10 mouse cellular contexts compared by ENCODE assay signal in genomic region chr4:148872783-148873182, GRCm38 (mm10).
DNase-seq lines count a peak whose midpoint lies in the region; ATAC-seq and TF ChIP-seq lines count a peak whose summit lies in the region.
"Had no signal": no experiment of that assay in that cellular context is flagged by ENCODE, and none has a peak within 500 bp of the region (broad histone marks: within the 10 kb centered on the region; RNA-seq: fewer than 3 reads in every experiment).

No protein-coding gene starts in this region.

- TF ChIP-seq CTCF in heart, postnatal 0 days (IDR thresholded peaks at IDR 0.05; ENCODE audit: low read depth): no peak
- TF ChIP-seq CTCF in lung, postnatal 0 days (IDR thresholded peaks at IDR 0.05): no peak

- peaks cover 46% of the 10 kb centered on the region for H3K4me1 ChIP-seq in heart, embryonic 11.5 days (ENCODE audit: control insufficient read depth, insufficient read depth, low read length)
- peaks cover 30% of the 10 kb centered on the region for H3K4me1 ChIP-seq in embryonic facial prominence, embryonic 13.5 days
- peaks cover 87% of the 10 kb centered on the region for H3K4me1 ChIP-seq in heart, postnatal 0 days (ENCODE audit: control insufficient read depth, insufficient read depth)
- peaks cover 3% of the 10 kb centered on the region; the same call in 1 of the 2 replicates for H3K4me1 ChIP-seq in lung, postnatal 0 days (ENCODE audit: insufficient read depth, low read depth, low read length)
- peaks cover 36% of the 10 kb centered on the region for H3K4me1 ChIP-seq in hindbrain, embryonic 12.5 days

- H3K27ac ChIP-seq in heart, embryonic 11.5 days (ENCODE audit: low read depth, low read length): peak overlapping the region; percentile 48
- H3K27ac ChIP-seq in embryonic facial prominence, embryonic 13.5 days: no peak overlapping the region
- H3K27ac ChIP-seq in heart, postnatal 0 days (ENCODE audit: low read depth): peak overlapping the region; percentile 81
- H3K27ac ChIP-seq in lung, postnatal 0 days (ENCODE audit: low read length): no peak overlapping the region
- no peak overlapping the region; the same call in 1 of the 2 replicates for H3K27ac ChIP-seq in hindbrain, embryonic 12.5 days
- H3K27ac ChIP-seq: left cerebral cortex, adult 2 months; midbrain, embryonic 10.5 days had no signal

- H3K4me2 ChIP-seq in heart, embryonic 11.5 days: peak overlapping the region; percentile 1; the same call in 1 of the 2 replicates
- H3K4me2 ChIP-seq in embryonic facial prominence, embryonic 13.5 days: 0 out of 2 replicates have a peak overlapping the region, but pooled peaks have one; percentile 39
- H3K4me2 ChIP-seq in heart, postnatal 0 days (ENCODE audit: low read depth, low read length): peak overlapping the region; percentile 10; the same call in 1 of the 2 replicates
- H3K4me2 ChIP-seq in lung, postnatal 0 days (replicated peaks; ENCODE audit: low read depth, low read length): no peak overlapping the region
- H3K4me2 ChIP-seq in hindbrain, embryonic 12.5 days (replicated peaks): no peak overlapping the region
- H3K4me2 ChIP-seq: forebrain, embryonic 13.5 days had no signal

- H3K4me3 ChIP-seq in heart, embryonic 11.5 days (ENCODE audit: low read depth, low read length): no peak overlapping the region
- H3K4me3 ChIP-seq in embryonic facial prominence, embryonic 13.5 days: no peak overlapping the region
- no peak overlapping the region for H3K4me3 ChIP-seq in heart, postnatal 0 days (ENCODE audit: low read depth, low read length)
- no peak overlapping the region for H3K4me3 ChIP-seq in lung, postnatal 0 days (ENCODE audit: low read depth, low read length)
- no peak overlapping the region for H3K4me3 ChIP-seq in hindbrain, embryonic 12.5 days
- H3K4me3 ChIP-seq: forebrain, embryonic 13.5 days; left cerebral cortex, adult 2 months; midbrain, embryonic 10.5 days had no signal

- WGBS in heart, embryonic 11.5 days (ENCODE audit: insufficient replicate concordance): 38% methylated on average over 12 of the region's 12 CpGs
- 60% methylated on average over 12 of the region's 12 CpGs for WGBS in embryonic facial prominence, embryonic 13.5 days
- 34% methylated on average over 12 of the region's 12 CpGs for WGBS in heart, postnatal 0 days
- WGBS in lung, postnatal 0 days: 40% methylated on average over 12 of the region's 12 CpGs
- WGBS in hindbrain, embryonic 12.5 days: 68% methylated on average over 12 of the region's 12 CpGs

- no peak for DNase-seq in heart, adult 8-10 months (ENCODE audit: low spot score)
- DNase-seq in heart, postnatal 0 days (ENCODE audit: low spot score): peak; percentile 73
- DNase-seq in lung, postnatal 0 days (ENCODE audit: low spot score): peak; percentile 63
- no peak for DNase-seq in frontal cortex, postnatal 10 days (ENCODE audit: low spot score in 2 of 2)

- no peaks in the 10 kb centered on the region for H3K27me3 ChIP-seq in heart, embryonic 11.5 days (ENCODE audit: control insufficient read depth, insufficient read depth, low read length)
- H3K27me3 ChIP-seq in embryonic facial prominence, embryonic 13.5 days: peaks cover 87% of the 10 kb centered on the region
- H3K27me3 ChIP-seq in heart, postnatal 0 days (ENCODE audit: control insufficient read depth, insufficient read depth, low read length): no peaks in the 10 kb centered on the region
- H3K27me3 ChIP-seq in lung, postnatal 0 days (replicated peaks; ENCODE audit: insufficient read depth, low read length): no peaks in the 10 kb centered on the region
- H3K27me3 ChIP-seq in hindbrain, embryonic 12.5 days: peaks cover 92% of the 10 kb centered on the region

- no peak overlapping the region; the same call in 1 of the 2 replicates for H3K9ac ChIP-seq in heart, embryonic 11.5 days (ENCODE audit: low read depth, low read length)
- H3K9ac ChIP-seq in embryonic facial prominence, embryonic 13.5 days: no peak overlapping the region
- no peak overlapping the region for H3K9ac ChIP-seq in heart, postnatal 0 days (replicated peaks; ENCODE audit: low read depth, low read length)
- no peak overlapping the region for H3K9ac ChIP-seq in lung, postnatal 0 days (replicated peaks; ENCODE audit: low read depth)
- H3K9ac ChIP-seq in hindbrain, embryonic 12.5 days: no peak overlapping the region
- H3K9ac ChIP-seq: forebrain, embryonic 13.5 days had no signal

- TF ChIP-seq EP300 in heart, postnatal 0 days (IDR thresholded peaks at IDR 0.05; ENCODE audit: low read depth): no peak
- TF ChIP-seq EP300 in lung, postnatal 0 days (IDR thresholded peaks at IDR 0.05): no peak

- no peaks in the 10 kb centered on the region for H3K9me3 ChIP-seq in heart, embryonic 11.5 days (replicated peaks; ENCODE audit: control insufficient read depth, low read length)
- no peaks in the 10 kb centered on the region for H3K9me3 ChIP-seq in embryonic facial prominence, embryonic 13.5 days
- H3K9me3 ChIP-seq in heart, postnatal 0 days (replicated peaks; ENCODE audit: control insufficient read depth, low read length): no peaks in the 10 kb centered on the region
- no peaks in the 10 kb centered on the region for H3K9me3 ChIP-seq in lung, postnatal 0 days (ENCODE audit: low read length)
- H3K9me3 ChIP-seq in hindbrain, embryonic 12.5 days (replicated peaks): no peaks in the 10 kb centered on the region
- H3K9me3 ChIP-seq: forebrain, embryonic 13.5 days; midbrain, embryonic 10.5 days had no signal

- H3K36me3 ChIP-seq in heart, embryonic 11.5 days (ENCODE audit: control insufficient read depth, insufficient read depth, low read length): no peaks in the 10 kb centered on the region
- no peaks in the 10 kb centered on the region for H3K36me3 ChIP-seq in embryonic facial prominence, embryonic 13.5 days
- no peaks in the 10 kb centered on the region for H3K36me3 ChIP-seq in heart, postnatal 0 days (replicated peaks; ENCODE audit: control insufficient read depth, insufficient read depth, low read length)
- no peaks in the 10 kb centered on the region for H3K36me3 ChIP-seq in lung, postnatal 0 days (ENCODE audit: insufficient read depth, low read length)
- H3K36me3 ChIP-seq in hindbrain, embryonic 12.5 days: no peaks in the 10 kb centered on the region

- ATAC-seq in heart, embryonic 11.5 days (replicated peaks; ENCODE audit: insufficient number of reproducible peaks, low FRiP score, low TSS enrichment): no peak
- ATAC-seq in embryonic facial prominence, embryonic 13.5 days (ENCODE audit: insufficient number of reproducible peaks, insufficient read depth, low FRiP score, low TSS enrichment, low read depth): no peak
- ATAC-seq in heart, postnatal 0 days (ENCODE audit: insufficient read depth, low read depth): peak; percentile 19
- ATAC-seq in lung, postnatal 0 days: no peak
- no peak for ATAC-seq in hindbrain, embryonic 12.5 days (ENCODE audit: low FRiP score)
- ATAC-seq: forebrain, embryonic 13.5 days had no signal

Comparison
In these comparisons a context has a peak if more than half of its experiments do, and no peak if none do; other contexts are left out.
1. DNase-seq: peak in heart, postnatal 0 days (single experiment) and lung, postnatal 0 days (single experiment); none in heart, adult 8-10 months (single experiment) and frontal cortex, postnatal 10 days (0 of 2).
2. H3K27ac ChIP-seq: peak in heart, embryonic 11.5 days (single experiment) and heart, postnatal 0 days (single experiment); none in embryonic facial prominence, embryonic 13.5 days (single experiment), lung, postnatal 0 days (single experiment) and hindbrain, embryonic 12.5 days (single experiment).
3. H3K4me2 ChIP-seq: peak in heart, embryonic 11.5 days (single experiment), embryonic facial prominence, embryonic 13.5 days (single experiment) and heart, postnatal 0 days (single experiment); none in lung, postnatal 0 days (single experiment) and hindbrain, embryonic 12.5 days (single experiment).